Mouse (Mus musculus) thymus, adult 2 months (tissue): Measurements from ENCODE around the gene Adgrv1.

Experiments used
- CTCF ChIP-seq: fragments of 200-500 bp; IDR thresholded peaks from 2 replicates; pipeline ENCODE4 v1.5.1; 2012; ENCODE audit warnings: mild to moderate bottlenecking, control low read depth, low read length, moderate library complexity, borderline replicate concordance; ENCODE audit not compliant: control insufficient read depth, poor library complexity, insufficient read depth; ENCODE audit errors: extremely low read depth
- POLR2A ChIP-seq: fragments of 200-500 bp; IDR thresholded peaks from 2 replicates; pipeline ENCODE4 v1.6.1; 2012; ENCODE audit warnings: mild to moderate bottlenecking, low read length, control low read depth, moderate library complexity; ENCODE audit not compliant: control insufficient read depth, poor library complexity, insufficient read depth; ENCODE audit errors: extremely low read depth

DNA sequence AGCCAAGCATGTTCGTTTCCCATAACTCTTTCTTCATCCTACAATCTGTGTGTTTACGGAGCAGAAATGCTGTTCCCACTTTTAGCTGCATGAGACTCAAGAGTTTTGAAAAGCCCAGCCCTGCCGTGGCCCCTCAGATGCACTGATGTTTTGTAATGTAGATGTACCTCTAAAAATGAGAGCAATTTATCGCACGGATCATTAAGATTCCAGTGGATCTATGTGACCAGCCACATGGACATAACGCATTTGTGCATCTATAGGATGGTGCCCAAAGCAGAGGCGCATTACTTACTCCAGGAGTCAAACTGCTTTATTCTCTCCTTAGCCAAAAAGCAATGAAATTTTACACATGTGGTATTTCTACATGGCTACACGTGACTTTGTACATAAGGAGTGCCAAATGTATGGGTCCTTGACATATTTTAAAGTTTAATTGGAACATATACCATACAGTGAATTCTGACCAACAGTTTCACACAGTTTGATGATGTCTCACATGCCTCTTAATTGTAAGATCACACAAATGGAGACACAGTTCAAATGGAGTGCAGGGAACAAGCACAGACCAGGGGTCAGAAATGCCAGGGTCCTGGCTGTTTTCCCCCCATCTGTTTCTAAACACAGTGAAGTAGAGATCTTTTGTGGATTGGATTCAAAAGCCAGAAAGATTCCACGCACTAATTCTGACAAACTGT lies 35.9 kb downstream of the Adgrv1 start:
- TF ChIP-seq CTCF, result no peak
- TF ChIP-seq POLR2A, result no peak
